11 mouse cellular contexts compared by ENCODE assay signal in genomic region chr1:163057363-163057762, GRCm38 (mm10). TPM values are rescaled to one million over a fixed set of nuclear protein-coding genes. Genes with fewer than 3 reads are reported as not detected.
A peak's percentile ranks its signal among the peaks of the same experiment; 100 is the strongest.
DNase-seq lines count a peak whose midpoint lies in the region; ATAC-seq lines count a peak whose summit lies in the region.
"Had no signal": no experiment of that assay in that cellular context is flagged by ENCODE, and none has a peak within 500 bp of the region (broad histone marks: within the 10 kb centered on the region; RNA-seq: fewer than 3 reads in every experiment).

No protein-coding gene starts in this region.

- H3K4me2 ChIP-seq in midbrain, embryonic 14.5 days (ENCODE audit: low read length), result no peak overlapping the region
- H3K4me2 ChIP-seq in midbrain, embryonic 15.5 days, result no peak overlapping the region

- no peaks in the 10 kb centered on the region for H3K4me1 ChIP-seq in midbrain, embryonic 14.5 days (ENCODE audit: control insufficient read depth, insufficient read depth, low read length)
- H3K4me1 ChIP-seq in midbrain, embryonic 15.5 days, result no peaks in the 10 kb centered on the region

- no peak overlapping the region for H3K9ac ChIP-seq in midbrain, embryonic 14.5 days (replicated peaks; ENCODE audit: low read length)
- H3K9ac ChIP-seq in midbrain, embryonic 15.5 days, result no peak overlapping the region

- H3K4me3 ChIP-seq in midbrain, embryonic 14.5 days (replicated peaks; ENCODE audit: low read depth, low read length), result no peak overlapping the region
- no peak overlapping the region for H3K4me3 ChIP-seq in midbrain, embryonic 15.5 days
- H3K4me3 ChIP-seq: erythroblast, embryonic 14.5 days had no signal

- no peaks in the 10 kb centered on the region for H3K9me3 ChIP-seq in midbrain, embryonic 14.5 days (ENCODE audit: control insufficient read depth, low read length)
- no peaks in the 10 kb centered on the region for H3K9me3 ChIP-seq in midbrain, embryonic 15.5 days

- DNase-seq in gastrocnemius, adult 18-20 months (ENCODE audit: low spot score), result peak; percentile 7
- no peak for DNase-seq in gastrocnemius, adult 8-10 months (ENCODE audit: low spot score in 2 of 2)
- peak; percentile 43 for DNase-seq in midbrain, embryonic 14.5 days
- peak; percentile 11 for DNase-seq in heart, postnatal 4 days
- peak; percentile 8 for DNase-seq in skeletal muscle tissue, adult 2 months (ENCODE audit: low read depth, low spot score)
- no peak for DNase-seq in thymus, adult 18-20 months
- DNase-seq in layer of hippocampus, postnatal 36 days, result no peak

- no peaks in the 10 kb centered on the region for H3K27me3 ChIP-seq in midbrain, embryonic 14.5 days (ENCODE audit: control insufficient read depth, insufficient read depth, low read length)
- no peaks in the 10 kb centered on the region for H3K27me3 ChIP-seq in midbrain, embryonic 15.5 days (replicated peaks)

- WGBS in midbrain, embryonic 14.5 days, result 37% methylated on average over 2 of the region's 2 CpGs
- 37% methylated on average over 2 of the region's 2 CpGs for WGBS in midbrain, embryonic 15.5 days

- no peaks in the 10 kb centered on the region for H3K36me3 ChIP-seq in midbrain, embryonic 14.5 days (ENCODE audit: control insufficient read depth, insufficient read depth, low read length)
- no peaks in the 10 kb centered on the region for H3K36me3 ChIP-seq in midbrain, embryonic 15.5 days (replicated peaks)

- no peak overlapping the region for H3K27ac ChIP-seq in midbrain, embryonic 14.5 days (replicated peaks; ENCODE audit: low read depth, low read length)
- no peak overlapping the region for H3K27ac ChIP-seq in midbrain, embryonic 15.5 days

- ATAC-seq in midbrain, embryonic 14.5 days (ENCODE audit: low FRiP score, low TSS enrichment), result no peak
- ATAC-seq in midbrain, embryonic 15.5 days (replicated peaks), result no peak
- ATAC-seq: inflammation-experienced regulatory T-cells, adult 6 months had no signal

RNA-seq across cellular contexts. Expression of gene Mroh9, which starts 28.1 kb away (rescaled TPM):
- total RNA-seq in gastrocnemius, adult 18-20 months (2021), result not detected
- total RNA-seq in gastrocnemius, adult 8-10 months (2022), result not detected
- not detected in 2 replicates for polyA plus RNA-seq in midbrain, embryonic 14.5 days (2014; fragmentation: Nextera tagmentation; extraction: Ambion mirVana)
- polyA plus RNA-seq in midbrain, embryonic 15.5 days (2015; fragmentation: Nextera tagmentation; extraction: Ambion mirVana), result not detected in 2 replicates
- not detected for total RNA-seq in heart, postnatal 4 days (2021)
- not detected for total RNA-seq in layer of hippocampus, postnatal 36 days (2021)
- polyA plus RNA-seq: erythroblast, embryonic 14.5 days; inflammation-experienced regulatory T-cells, adult 6 months; spleen, adult 2 months had no signal

Comparison
In these comparisons a context has a peak if more than half of its experiments do, and no peak if none do; other contexts are left out.
1. DNase-seq: peak in gastrocnemius, adult 18-20 months (single experiment), midbrain, embryonic 14.5 days (single experiment), heart, postnatal 4 days (single experiment) and skeletal muscle tissue, adult 2 months (single experiment); none in gastrocnemius, adult 8-10 months (0 of 2), thymus, adult 18-20 months (0 of 2) and layer of hippocampus, postnatal 36 days (0 of 2).